Mouse (Mus musculus) forebrain, postnatal 0 days (tissue): ENCODE results near the gene Ccdc106. TPM values are rescaled to one million over a fixed set of nuclear protein-coding genes. Genes with fewer than 3 reads are reported as not detected.

Experiments used
- ATAC-seq: fragments of 200-750 bp; cut with Nextera tagmentation; 2 replicates; pipeline ENCODE4 v1.8.0; 2017; ENCODE audit warnings: mild to moderate bottlenecking, moderate library complexity
- DNase-seq: peaks from one replicate; pipeline ENCODE4 v3.0.0-alpha.2; 2015
- H3K27ac ChIP-seq: fragments of 300-500 bp; sonication (generic); 2 replicates; pipeline ENCODE4 v1.5.1; 2014; ENCODE audit warnings: low read depth, mild to moderate bottlenecking, antibody characterized with exemption, low read length, moderate library complexity, mixed read lengths
- H3K27me3 ChIP-seq: fragments of 300-500 bp; sonication (generic); 2 replicates; pipeline ENCODE4 v1.6.1; 2014; ENCODE audit warnings: mild to moderate bottlenecking, low read length, mixed read lengths; ENCODE audit not compliant: insufficient read depth
- H3K36me3 ChIP-seq: fragments of 300-500 bp; sonication (generic); 2 replicates; pipeline ENCODE4 v1.6.1; 2014; ENCODE audit warnings: mild to moderate bottlenecking, moderate library complexity; ENCODE audit not compliant: insufficient read depth
- H3K4me1 ChIP-seq: fragments of 300-500 bp; sonication (generic); 2 replicates; pipeline ENCODE4 v1.6.1; 2014; ENCODE audit warnings: antibody characterized with exemption; ENCODE audit not compliant: insufficient read depth
- H3K4me2 ChIP-seq: fragments of 300-500 bp; sonication (generic); 2 replicates; pipeline ENCODE4 v1.6.1; 2014; ENCODE audit warnings: low read depth, mild to moderate bottlenecking, moderate library complexity
- H3K4me3 ChIP-seq: fragments of 300-500 bp; sonication (generic); 2 replicates; pipeline ENCODE4 v1.5.1; 2014; ENCODE audit warnings: low read depth, low read length, mixed read lengths
- H3K9ac ChIP-seq: fragments of 300-500 bp; sonication (generic); 2 replicates; pipeline ENCODE4 v1.6.1; 2014; ENCODE audit warnings: mild to moderate bottlenecking
- H3K9me3 ChIP-seq: fragments of 300-500 bp; sonication (generic); 2 replicates; pipeline ENCODE4 v1.6.1; 2016; ENCODE audit warnings: low read length
- CTCF ChIP-seq: sonication (generic); IDR thresholded peaks from 2 replicates; pipeline ENCODE4 v1.5.1; 2016; ENCODE audit warnings: antibody characterized with exemption, control low read depth, low read depth
- WGBS: fragments of 180-500 bp; shearing (Covaris S2); extraction: QIAGEN DNeasy Blood & Tissue Kit; methylation state at CpG from one replicate; pipeline ENCODE4 v1.1.7; 2014; 5-methylcytosine and 5-hydroxymethylcytosine counted together
- polyA plus RNA-seq: library from polyadenylated mRNA; unstranded; fragments of >200 nt; fragmentation: Nextera tagmentation; extraction: Ambion mirVana; gene quantifications from 2 replicates; pipeline ENCODE4 v1.2.1, GENCODE M21; 2015
- total RNA-seq: library from RNA; depleted of rRNA; stranded (reverse); fragments of >200 nt; gene quantifications from 2 replicates; pipeline ENCODE4 v1.2.3, GENCODE M21; 2014

Gene Ccdc106
- total and polyA plus RNA-seq, 2 experiments from 2014 or later: 70.7 to 79.8 TPM

DNA sequence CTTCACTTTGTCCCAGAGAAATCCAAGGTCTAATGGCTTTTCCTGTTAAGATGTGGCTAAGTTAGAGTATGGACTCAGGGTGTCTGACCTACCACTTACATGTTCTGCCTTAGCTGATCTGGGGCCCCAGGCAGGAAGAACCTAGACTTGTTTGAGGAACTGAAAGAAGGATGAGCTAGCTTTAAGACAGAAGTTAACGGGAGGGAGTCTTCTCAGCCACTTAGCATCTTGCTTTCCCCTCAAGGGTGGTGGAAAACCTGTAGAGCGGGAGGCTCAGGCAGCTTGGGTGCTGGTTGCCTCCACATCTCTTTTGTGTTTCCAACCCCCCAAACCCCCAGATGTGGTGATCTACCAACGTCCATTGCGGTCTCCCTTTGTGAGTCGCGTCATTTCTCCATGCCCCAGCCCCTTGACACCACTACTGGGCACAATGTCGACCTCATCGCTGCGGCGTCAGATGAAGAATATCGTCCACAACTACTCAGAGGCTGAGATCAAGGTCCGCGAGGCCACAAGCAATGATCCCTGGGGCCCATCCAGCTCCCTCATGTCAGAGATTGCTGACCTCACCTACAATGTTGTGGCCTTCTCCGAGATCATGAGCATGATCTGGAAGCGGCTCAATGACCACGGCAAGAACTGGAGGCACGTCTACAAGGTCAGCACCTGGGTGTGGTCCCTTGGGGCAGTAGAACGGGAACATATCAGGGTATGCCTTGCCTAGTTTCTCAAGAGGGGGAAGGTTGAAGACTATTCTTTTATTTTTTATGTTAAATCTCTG lies 63.2 kb downstream of the Ccdc106 start:
- ATAC-seq: no peak
- H3K27ac ChIP-seq: no peak overlapping the region
- H3K9me3 ChIP-seq: no peaks in the 10 kb centered on the region
- H3K36me3 ChIP-seq: peaks cover 22% of the 10 kb centered on the region
- TF ChIP-seq CTCF: no peak
- 93% methylated on average over 18 of the region's 18 CpGs for WGBS
- no peak overlapping the region for H3K4me2 ChIP-seq
- no peak for DNase-seq
- no peak overlapping the region for H3K9ac ChIP-seq
- 0 out of 2 replicates have a peak, but pooled peaks cover 8% of the 10 kb centered on the region for H3K4me1 ChIP-seq
- no peaks in the 10 kb centered on the region for H3K27me3 ChIP-seq
- H3K4me3 ChIP-seq: no peak overlapping the region

DNA sequence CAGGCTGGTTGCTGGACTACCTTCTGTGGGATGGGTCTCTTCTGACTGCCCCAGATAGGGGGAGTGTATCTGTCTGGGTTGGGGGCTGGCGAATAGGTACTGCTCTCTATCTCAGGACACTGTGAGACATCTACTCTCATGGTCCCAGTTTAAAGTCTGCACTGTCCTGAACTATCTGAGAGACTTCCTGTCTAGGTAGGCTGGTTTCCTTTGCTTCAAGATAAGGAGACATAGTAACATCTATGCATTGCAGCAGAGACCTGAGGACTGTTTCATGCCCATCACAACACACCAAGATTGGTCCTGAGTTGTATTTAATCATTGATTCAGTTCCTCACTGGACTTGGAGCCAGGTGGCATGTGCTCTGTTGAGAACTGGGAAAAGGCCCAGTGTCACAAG lies 65.2 kb downstream of the Ccdc106 start:
- no peak overlapping the region for H3K4me2 ChIP-seq
- no peaks in the 10 kb centered on the region for H3K9me3 ChIP-seq
- no peaks in the 10 kb centered on the region for H3K27me3 ChIP-seq
- no peak overlapping the region for H3K9ac ChIP-seq
- DNase-seq (no peak), ATAC-seq (no peak)
- no peak for TF ChIP-seq CTCF
- peaks cover 29% of the 10 kb centered on the region for H3K36me3 ChIP-seq
- no peak overlapping the region for H3K27ac ChIP-seq
- 0 out of 2 replicates have a peak, but pooled peaks cover 8% of the 10 kb centered on the region for H3K4me1 ChIP-seq
- WGBS: 90% methylated on average over 1 of the region's 1 CpGs
- H3K4me3 ChIP-seq: no peak overlapping the region

DNA sequence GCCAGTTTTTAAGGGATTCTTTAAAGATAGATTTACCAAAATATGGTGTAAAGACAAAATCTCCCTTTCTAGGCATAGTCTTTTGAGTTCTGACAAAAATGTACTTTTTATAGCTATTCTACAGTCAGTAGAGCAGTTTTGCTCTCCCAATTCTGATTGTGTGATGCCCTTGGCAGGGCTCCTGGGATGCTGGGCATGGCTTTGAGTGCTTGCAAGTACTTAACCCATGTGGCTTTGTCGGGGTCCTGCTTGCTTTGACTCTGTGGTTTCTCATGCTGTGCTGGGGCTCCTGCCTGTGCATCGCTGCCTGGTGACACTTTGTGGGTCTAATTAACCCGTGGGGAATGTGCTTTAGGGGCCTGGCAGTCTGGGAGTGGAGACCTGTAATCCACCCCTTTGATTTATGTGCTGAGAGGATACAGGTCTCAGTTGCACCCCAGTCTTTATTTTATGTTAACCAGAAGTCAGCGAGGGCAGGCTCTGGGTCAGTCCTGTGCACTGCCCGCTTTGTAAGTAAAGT lies 66.6 kb downstream of the Ccdc106 start:
- WGBS: 74% methylated on average over 5 of the region's 5 CpGs
- H3K4me3 ChIP-seq: no peak overlapping the region
- DNase-seq: no peak
- no peak overlapping the region for H3K9ac ChIP-seq
- no peaks in the 10 kb centered on the region for H3K4me1 ChIP-seq
- H3K9me3 ChIP-seq: no peaks in the 10 kb centered on the region
- no peak for ATAC-seq
- peaks cover 35% of the 10 kb centered on the region for H3K36me3 ChIP-seq
- no peaks in the 10 kb centered on the region for H3K27me3 ChIP-seq
- H3K4me2 ChIP-seq: no peak overlapping the region
- TF ChIP-seq CTCF: no peak
- no peak overlapping the region for H3K27ac ChIP-seq

DNA sequence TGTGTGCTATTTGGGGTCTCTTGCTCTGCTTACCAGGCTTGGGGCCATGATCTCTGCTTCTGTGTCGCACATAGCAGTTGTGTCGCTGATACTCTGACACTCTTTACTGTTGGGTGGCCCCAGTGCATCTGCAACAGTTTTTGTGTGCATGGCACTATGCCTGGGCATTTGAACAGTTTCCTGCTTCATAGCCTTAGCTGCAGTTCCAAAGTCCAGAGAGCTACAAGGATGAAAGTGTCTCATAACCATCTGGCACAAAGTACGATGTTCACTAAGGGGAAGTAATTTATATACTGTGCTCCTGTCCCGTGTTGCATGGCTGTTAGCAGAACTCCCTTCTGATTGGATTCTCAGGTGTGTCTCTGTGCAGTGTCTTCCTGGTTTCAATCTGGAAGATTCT lies 67.5 kb downstream of the Ccdc106 start:
- Histone ChIP-seq H3K4me2 (no peak overlapping the region), H3K27ac (no peak overlapping the region), H3K9me3 (no peaks in the 10 kb centered on the region), H3K4me1 (no peaks in the 10 kb centered on the region), H3K27me3 (no peaks in the 10 kb centered on the region), H3K36me3 (peaks cover 38% of the 10 kb centered on the region), H3K4me3 (no peak overlapping the region), H3K9ac (no peak overlapping the region)
- DNase-seq: no peak
- ATAC-seq: no peak
- WGBS: 84% methylated on average over 4 of the region's 4 CpGs
- no peak for TF ChIP-seq CTCF

DNA sequence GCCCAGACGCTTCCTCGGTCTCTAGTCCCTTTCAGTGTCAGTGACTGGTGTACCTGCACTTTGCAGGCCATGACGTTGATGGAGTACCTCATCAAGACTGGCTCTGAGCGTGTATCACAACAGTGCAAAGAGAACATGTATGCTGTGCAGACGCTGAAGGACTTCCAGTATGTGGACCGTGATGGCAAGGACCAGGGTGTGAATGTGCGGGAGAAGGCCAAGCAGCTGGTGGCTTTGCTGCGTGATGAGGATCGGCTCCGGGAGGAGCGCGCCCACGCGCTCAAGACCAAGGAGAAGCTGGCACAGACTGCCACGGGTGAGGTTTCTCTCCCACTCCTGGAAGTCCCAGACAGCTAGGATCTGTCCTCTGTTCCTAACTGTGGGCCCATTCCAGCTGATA lies 69.5 kb downstream of the Ccdc106 start:
- Histone ChIP-seq H3K36me3 (peaks cover 50% of the 10 kb centered on the region), H3K27me3 (no peaks in the 10 kb centered on the region), H3K9ac (no peak overlapping the region), H3K4me2 (no peak overlapping the region), H3K4me1 (no peaks in the 10 kb centered on the region), H3K27ac (no peak overlapping the region), H3K9me3 (no peaks in the 10 kb centered on the region), H3K4me3 (no peak overlapping the region)
- 96% methylated on average over 15 of the region's 15 CpGs for WGBS
- no peak for DNase-seq
- no peak for TF ChIP-seq CTCF
- no peak for ATAC-seq

DNA sequence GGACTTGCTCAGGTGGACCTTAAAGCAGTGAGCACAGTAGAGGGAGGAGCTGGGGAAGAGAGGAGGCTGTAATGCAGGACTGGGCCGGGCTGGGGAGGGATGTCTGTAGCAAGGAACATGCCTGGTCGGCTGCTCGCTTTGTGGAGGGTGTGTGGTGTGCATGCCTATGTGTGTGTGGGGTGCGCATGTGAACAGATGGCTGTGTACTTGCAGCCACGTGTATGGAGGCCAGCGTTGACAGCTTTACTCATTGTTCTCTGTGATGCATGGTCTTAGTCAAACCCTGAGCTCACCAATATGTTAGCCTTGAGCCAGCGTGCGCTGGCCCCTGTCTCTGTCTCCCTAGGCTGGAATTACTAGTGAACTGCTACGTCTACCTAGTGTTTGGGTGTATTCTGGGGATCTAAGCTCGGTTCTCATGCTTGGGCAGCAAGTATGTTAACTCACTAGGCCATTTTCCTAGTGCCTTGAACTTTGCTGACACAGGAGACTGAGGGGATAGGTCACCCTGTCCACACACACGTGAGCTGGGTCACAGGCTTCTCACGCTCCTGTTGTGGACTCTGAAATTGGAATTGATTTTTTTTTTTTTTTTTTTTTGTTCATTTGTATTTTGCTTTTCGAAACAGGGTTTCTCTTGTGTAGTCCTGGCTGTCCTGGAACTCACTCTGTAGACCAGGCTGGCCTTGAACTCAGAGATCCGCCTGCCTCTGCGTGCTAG lies 70.8 kb downstream of the Ccdc106 start:
- no peak for TF ChIP-seq CTCF
- Histone ChIP-seq H3K4me3 (no peak overlapping the region), H3K4me1 (no peaks in the 10 kb centered on the region), H3K27me3 (no peaks in the 10 kb centered on the region), H3K27ac (no peak overlapping the region), H3K36me3 (peaks cover 59% of the 10 kb centered on the region), H3K9me3 (no peaks in the 10 kb centered on the region), H3K4me2 (no peak overlapping the region), H3K9ac (no peak overlapping the region)
- DNase-seq (no peak), ATAC-seq (no peak)
- 89% methylated on average over 15 of the region's 15 CpGs for WGBS

DNA sequence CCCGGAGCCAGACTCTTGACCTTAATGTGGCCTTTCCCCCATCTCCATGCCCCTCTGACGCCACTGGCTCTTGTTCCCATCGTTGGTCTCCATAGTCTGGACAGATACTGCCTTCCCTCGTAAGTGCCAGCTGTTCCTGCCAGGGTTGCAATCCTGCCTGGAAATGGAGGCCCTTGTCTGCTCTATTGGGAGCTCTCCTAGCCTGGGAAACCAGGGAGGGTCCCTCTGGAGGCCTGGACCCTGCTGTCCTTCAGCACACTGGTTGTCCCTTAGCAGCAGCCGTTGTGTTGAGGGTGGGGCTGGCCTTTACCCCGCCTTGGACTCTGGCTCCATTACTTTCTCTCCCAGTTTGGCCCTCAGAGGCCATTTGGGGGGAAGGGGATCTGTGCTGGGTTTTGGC lies 72.0 kb downstream of the Ccdc106 start:
- ATAC-seq: no peak
- no peak for TF ChIP-seq CTCF
- WGBS: 90% methylated on average over 6 of the region's 6 CpGs
- H3K4me3 ChIP-seq: no peak overlapping the region
- no peaks in the 10 kb centered on the region for H3K9me3 ChIP-seq
- H3K9ac ChIP-seq: no peak overlapping the region
- DNase-seq: no peak
- H3K4me1 ChIP-seq: no peaks in the 10 kb centered on the region
- no peak overlapping the region for H3K27ac ChIP-seq
- H3K36me3 ChIP-seq: peaks cover 67% of the 10 kb centered on the region
- H3K27me3 ChIP-seq: no peaks in the 10 kb centered on the region
- no peak overlapping the region for H3K4me2 ChIP-seq
